ENCODE assay signal across 13 mouse cellular contexts in genomic region chr6:65140750-65141243, GRCm38 (mm10). TPM values are rescaled to one million over a fixed set of nuclear protein-coding genes. Genes with fewer than 3 reads are reported as not detected.
DNase-seq lines count a peak whose midpoint lies in the region; ATAC-seq and TF ChIP-seq lines count a peak whose summit lies in the region.
"Had no signal": no experiment of that assay in that cellular context is flagged by ENCODE, and none has a peak within 500 bp of the region (broad histone marks: within the 10 kb centered on the region; RNA-seq: fewer than 3 reads in every experiment).

No protein-coding gene starts in this region.

- H3K27ac ChIP-seq in kidney, postnatal 0 days, result no peak overlapping the region; the same call in 1 of the 2 replicates
- H3K27ac ChIP-seq in CH12.LX (ENCODE audit: insufficient read depth, low read depth), result peak overlapping the region; percentile 11; the same call in 1 of the 2 replicates

- 21% methylated on average over 6 of the region's 6 CpGs for WGBS in kidney, postnatal 0 days

- dilution Hi-C loops in CH12.LX (cut with MboI; ENCODE audit: extremely low pct_ligation_motif_present, extremely low pct_unique_long_range_greater_than_20kb, low sequenced_read_pairs), result no loop called here

- DNase-seq in kidney, postnatal 0 days (ENCODE audit: low spot score), result peak; percentile 79
- DNase-seq in kidney, adult 8-10 months, result no peak
- DNase-seq in CH12.LX (ENCODE audit: extremely low read depth), result no peak
- no peak for DNase-seq in c-Kit-positive CD71-positive TER-119-positive erythroid progenitor cells, embryonic 14.5 days (ENCODE audit: low spot score)
- DNase-seq in left cerebral cortex, postnatal 14 days (ENCODE audit: low spot score in 2 of 2), result no peak
- DNase-seq: cerebellum, postnatal 25 days; gastrocnemius, postnatal 25 days; heart, postnatal 10 days; lung, postnatal 14 days; thymus, postnatal 14 days had no signal

- no peaks in the 10 kb centered on the region for H3K36me3 ChIP-seq in kidney, postnatal 0 days (ENCODE audit: insufficient read depth, low read length)
- H3K36me3 ChIP-seq in CH12.LX (replicated peaks in 1 of 2; ENCODE audit: control insufficient read depth in 1 of 2, insufficient read depth in 1 of 2, low read length in 1 of 2), result no peaks in the 10 kb centered on the region
- no peaks in the 10 kb centered on the region for H3K36me3 ChIP-seq in myocyte (ENCODE audit: control insufficient read depth, insufficient read depth)

- H3K4me3 ChIP-seq in kidney, postnatal 0 days (replicated peaks; ENCODE audit: low read depth, low read length), result no peak overlapping the region
- H3K4me3 ChIP-seq in CH12.LX (replicated peaks in 1 of 3; ENCODE audit: low read depth in 2 of 3, low read length in 2 of 3, poor library complexity in 1 of 3) (no peak overlapping the region), myocyte (no peak overlapping the region)

- no peak overlapping the region for H3K4me2 ChIP-seq in kidney, postnatal 0 days (ENCODE audit: low read length)
- H3K4me2 ChIP-seq in CH12.LX (ENCODE audit: insufficient read depth, low read depth, poor library complexity, severe bottlenecking), result peak overlapping the region; percentile 98
- H3K4me2 ChIP-seq in myocyte (ENCODE audit: low read depth), result peak overlapping the region; percentile 37
- H3K4me2 ChIP-seq: liver, embryonic 11.5 days had no signal

- H3K9ac ChIP-seq in kidney, postnatal 0 days (ENCODE audit: low read depth, low read length), result no peak overlapping the region
- peak overlapping the region; percentile 40; the same call in 1 of the 2 replicates for H3K9ac ChIP-seq in CH12.LX (ENCODE audit: insufficient read depth, low read depth)

- in situ Hi-C loops in CH12.LX (cut with MboI; ENCODE audit: low pct_ligation_motif_present, low pct_unique_long_range_greater_than_20kb, low sequenced_read_pairs), result loop anchor here (25.0 kb wide), 1 partner anchor 222 kb away; no protein-coding TSS in a partner anchor

- H3K4me1 ChIP-seq in kidney, postnatal 0 days (replicated peaks; ENCODE audit: insufficient read depth, low read length), result peaks cover 10% of the 10 kb centered on the region; the same call in 1 of the 2 replicates
- H3K4me1 ChIP-seq in CH12.LX (ENCODE audit: control insufficient read depth in 1 of 2, insufficient read depth in 2 of 2), result peaks cover 12 to 59% of the 10 kb centered on the region in 2 experiments

- TF ChIP-seq POLR2A in CH12.LX (IDR thresholded peaks at IDR 0.05; ENCODE audit: low read depth, low read length), result no peak
- no peak for TF ChIP-seq POLR2A in myocyte (IDR thresholded peaks at IDR 0.05; ENCODE audit: insufficient read length, low read depth)

- intact Hi-C loops in left cerebral cortex, postnatal 14 days (cut with DNase I), result no loop called here

- no peak overlapping the region for H3ac ChIP-seq in myocyte (ENCODE audit: control insufficient read depth, insufficient read length)

- no peak; the same call in 1 of the 2 replicates for ATAC-seq in kidney, postnatal 0 days (replicated peaks; ENCODE audit: low FRiP score, low read depth)
- peak; percentile 24 to 36; a peak in 1 of 4 replicates for ATAC-seq in hematopoietic stem cell, adult 5-6 weeks (replicated peaks in 1 of 2; ENCODE audit: insufficient read depth in 1 of 2, low FRiP score in 2 of 2, low TSS enrichment in 1 of 2, low read depth in 1 of 2, poor library complexity in 2 of 2, severe bottlenecking in 2 of 2)

- no peaks in the 10 kb centered on the region for H3K27me3 ChIP-seq in kidney, postnatal 0 days (ENCODE audit: insufficient read depth, low read length)
- H3K27me3 ChIP-seq in CH12.LX (replicated peaks) (no peaks in the 10 kb centered on the region), myocyte (ENCODE audit: control insufficient read depth, insufficient read depth, insufficient read length) (peaks cover 8% of the 10 kb centered on the region)

- TF ChIP-seq RAD21 in CH12.LX (IDR thresholded peaks at IDR 0.05; ENCODE audit: low read depth, low read length), result no peak

- no peak for TF ChIP-seq CTCF in kidney, postnatal 0 days (IDR thresholded peaks at IDR 0.05; ENCODE audit: low read depth)
- no peak for TF ChIP-seq CTCF in CH12.LX (conservative IDR thresholded peaks at IDR 0.05 in 1 of 2, IDR thresholded peaks at IDR 0.05 in 1 of 2; ENCODE audit: low read depth in 2 of 2, low read length in 2 of 2)

- 0 out of 2 replicates have a peak, but pooled peaks cover 1% of the 10 kb centered on the region for H3K79me2 ChIP-seq in CH12.LX (replicated peaks; ENCODE audit: control insufficient read depth, extremely low read depth, insufficient read depth, poor library complexity, severe bottlenecking)
- H3K79me2 ChIP-seq in myocyte (ENCODE audit: control insufficient read depth, insufficient read depth), result no peaks in the 10 kb centered on the region

- TF ChIP-seq EP300 in CH12.LX (IDR thresholded peaks at IDR 0.05; ENCODE audit: low read length), result no peak

- H3K9me3 ChIP-seq in kidney, postnatal 0 days (replicated peaks; ENCODE audit: low read length), result no peaks in the 10 kb centered on the region
- H3K9me3 ChIP-seq in CH12.LX (replicated peaks; ENCODE audit: low read length), result no peaks in the 10 kb centered on the region

TF ChIP-seq in CH12.LX, 34 proteins besides CTCF, POLR2A, EP300 and RAD21:
- TF ChIP-seq HCFC1 (IDR thresholded peaks at IDR 0.05; ENCODE audit: low read depth, low read length), result no peak
- no peak for TF ChIP-seq PAX5 (IDR thresholded peaks at IDR 0.05; ENCODE audit: low read length)
- no peak for TF ChIP-seq RCOR1 (conservative IDR thresholded peaks at IDR 0.05; ENCODE audit: low read depth, low read length)
- peak; percentile 54 for TF ChIP-seq MAX (IDR thresholded peaks at IDR 0.05; ENCODE audit: low read length)
- TF ChIP-seq MYC (IDR thresholded peaks at IDR 0.05; ENCODE audit: low read depth, low read length), result 0 out of 2 replicates have a peak, but pooled peaks have one; percentile 37
- no peak for TF ChIP-seq E2F4 (IDR thresholded peaks at IDR 0.05; ENCODE audit: insufficient replicate concordance, low read depth, low read length)
- no peak for TF ChIP-seq ELF1 (IDR thresholded peaks at IDR 0.05; ENCODE audit: low read depth, low read length)
- no peak; the same call in 1 of the 2 replicates for TF ChIP-seq USF2 (conservative IDR thresholded peaks at IDR 0.05; ENCODE audit: low read depth, low read length)
- TF ChIP-seq KAT2A (IDR thresholded peaks at IDR 0.05; ENCODE audit: insufficient replicate concordance, low read length), result no peak
- no peak for TF ChIP-seq SIN3A (IDR thresholded peaks at IDR 0.05; ENCODE audit: low read length)
- TF ChIP-seq MEF2A (IDR thresholded peaks at IDR 0.05; ENCODE audit: borderline replicate concordance, low read depth, low read length), result no peak
- peak; percentile 52 for TF ChIP-seq USF1 (IDR thresholded peaks at IDR 0.05; ENCODE audit: low read depth, low read length)
- no peak for TF ChIP-seq NELFE (IDR thresholded peaks at IDR 0.05; ENCODE audit: low read depth, low read length)
- TF ChIP-seq BHLHE40 (IDR thresholded peaks at IDR 0.05; ENCODE audit: low read depth, low read length), result 0 out of 2 replicates have a peak, but pooled peaks have one; percentile 21
- no peak for TF ChIP-seq ZKSCAN1 (IDR thresholded peaks at IDR 0.05; ENCODE audit: borderline replicate concordance, low read depth, low read length)
- TF ChIP-seq IRF4 (IDR thresholded peaks at IDR 0.05; ENCODE audit: low read depth, low read length), result no peak
- no peak for TF ChIP-seq MXI1 (IDR thresholded peaks at IDR 0.05; ENCODE audit: low read depth, low read length)
- TF ChIP-seq TCF12 (IDR thresholded peaks at IDR 0.05; ENCODE audit: low read depth, low read length), result no peak
- TF ChIP-seq JUND (conservative IDR thresholded peaks at IDR 0.05; ENCODE audit: low read depth, low read length), result no peak

TF ChIP-seq in myocyte, 11 proteins besides CTCF, POLR2A, EP300 and RAD21:
- TF ChIP-seq USF1 (IDR thresholded peaks at IDR 0.05; ENCODE audit: low read depth) (peak; percentile 26), POLR2AphosphoS2 (IDR thresholded peaks at IDR 0.05; ENCODE audit: insufficient read length, low read depth) (no peak)

RNA-seq across cellular contexts. Expression of gene Hpgds, which starts 3.9 kb away (rescaled TPM):
- 3.5 and 3.6 TPM in 2 replicates for polyA plus RNA-seq in kidney, postnatal 0 days (2015; fragmentation: Nextera tagmentation; extraction: Ambion mirVana)
- total RNA-seq in CH12.LX (2012; rRNA removed) (4.5 and 6.4 TPM in 2 replicates), CH12.LX (2014; rRNA removed) (4.5 and 5.5 TPM in 2 replicates)
- polyA plus RNA-seq in CH12.LX (2012; ENCODE audit: insufficient read length, low read depth) (9.7 and 12.9 TPM in 2 replicates), myocyte (2012; fragmentation: generic; extraction: Trizol) (0.04 TPM)
- 8.8 and 9.0 TPM in 2 replicates for total RNA-seq in hematopoietic stem cell, adult 5-6 weeks (2017)
- total RNA-seq in left cerebral cortex, postnatal 14 days (2021), result 1 to 10 TPM; 3.7 to 5.3 TPM
